Comparison of ENCODE assay signal across 18 mouse cellular contexts in genomic region chr7:50725166-50725565, GRCm38 (mm10).
"Had no signal": no experiment of that assay in that cellular context is flagged by ENCODE, and none has a peak within 500 bp of the region (broad histone marks: within the 10 kb centered on the region; RNA-seq: fewer than 3 reads in every experiment).

No protein-coding gene starts in this region.

- H3K36me3 ChIP-seq: lung, embryonic 15.5 days; midbrain, embryonic 13.5 days; midbrain, embryonic 15.5 days; neural tube, embryonic 12.5 days; stomach, embryonic 15.5 days had no signal

- H3K27ac ChIP-seq: lung, embryonic 15.5 days; macrophage; midbrain, embryonic 13.5 days; midbrain, embryonic 15.5 days; neural tube, embryonic 12.5 days; stomach, embryonic 15.5 days; stomach, postnatal 0 days had no signal

- H3K4me1 ChIP-seq: lung, embryonic 15.5 days; megakaryocyte, embryonic 14.5 days; midbrain, embryonic 13.5 days; midbrain, embryonic 15.5 days; neural tube, embryonic 12.5 days; stomach, embryonic 15.5 days had no signal

- H3K27me3 ChIP-seq: lung, embryonic 15.5 days; megakaryocyte, embryonic 14.5 days; midbrain, embryonic 13.5 days; midbrain, embryonic 15.5 days; neural tube, embryonic 12.5 days; stomach, embryonic 15.5 days had no signal

- H3K4me2 ChIP-seq: lung, embryonic 15.5 days; midbrain, embryonic 11.5 days; midbrain, embryonic 13.5 days; midbrain, embryonic 15.5 days; neural tube, embryonic 12.5 days; stomach, embryonic 15.5 days had no signal

- H3K9me3 ChIP-seq: lung, embryonic 15.5 days; megakaryocyte, embryonic 14.5 days; midbrain, embryonic 13.5 days; midbrain, embryonic 15.5 days; neural tube, embryonic 12.5 days; stomach, embryonic 15.5 days had no signal

- H3K4me3 ChIP-seq: lung, embryonic 15.5 days; megakaryocyte, embryonic 14.5 days; midbrain, embryonic 13.5 days; midbrain, embryonic 15.5 days; neural tube, embryonic 12.5 days; stomach, embryonic 15.5 days had no signal

- H3K9ac ChIP-seq: liver, postnatal 0 days; lung, embryonic 15.5 days; midbrain, embryonic 13.5 days; midbrain, embryonic 15.5 days; neural tube, embryonic 12.5 days; stomach, embryonic 15.5 days had no signal

- ATAC-seq: liver, postnatal 0 days; lung, postnatal 0 days; midbrain, embryonic 13.5 days; midbrain, embryonic 15.5 days had no signal

- DNase-seq: liver, postnatal 0 days; lung, adult 2 months; lung, postnatal 14 days; lung, postnatal 36 days; right cerebral cortex, postnatal 14 days; thymus, adult 2 months; thymus, postnatal 25 days; thymus, postnatal 4 days had no signal
